Mouse (Mus musculus) thymus, postnatal 4 days (tissue): ENCODE data around the gene Mat2a.
"Not testable (repeated sequence)": the region's sequence is repeated elsewhere in the genome, so short reads cannot be mapped to it uniquely, and the experiment has no call there.

Experiments
- DNase-seq: peaks from one replicate; pipeline ENCODE4 v3.0.0; 2021

The Mat2a gene

DNA sequence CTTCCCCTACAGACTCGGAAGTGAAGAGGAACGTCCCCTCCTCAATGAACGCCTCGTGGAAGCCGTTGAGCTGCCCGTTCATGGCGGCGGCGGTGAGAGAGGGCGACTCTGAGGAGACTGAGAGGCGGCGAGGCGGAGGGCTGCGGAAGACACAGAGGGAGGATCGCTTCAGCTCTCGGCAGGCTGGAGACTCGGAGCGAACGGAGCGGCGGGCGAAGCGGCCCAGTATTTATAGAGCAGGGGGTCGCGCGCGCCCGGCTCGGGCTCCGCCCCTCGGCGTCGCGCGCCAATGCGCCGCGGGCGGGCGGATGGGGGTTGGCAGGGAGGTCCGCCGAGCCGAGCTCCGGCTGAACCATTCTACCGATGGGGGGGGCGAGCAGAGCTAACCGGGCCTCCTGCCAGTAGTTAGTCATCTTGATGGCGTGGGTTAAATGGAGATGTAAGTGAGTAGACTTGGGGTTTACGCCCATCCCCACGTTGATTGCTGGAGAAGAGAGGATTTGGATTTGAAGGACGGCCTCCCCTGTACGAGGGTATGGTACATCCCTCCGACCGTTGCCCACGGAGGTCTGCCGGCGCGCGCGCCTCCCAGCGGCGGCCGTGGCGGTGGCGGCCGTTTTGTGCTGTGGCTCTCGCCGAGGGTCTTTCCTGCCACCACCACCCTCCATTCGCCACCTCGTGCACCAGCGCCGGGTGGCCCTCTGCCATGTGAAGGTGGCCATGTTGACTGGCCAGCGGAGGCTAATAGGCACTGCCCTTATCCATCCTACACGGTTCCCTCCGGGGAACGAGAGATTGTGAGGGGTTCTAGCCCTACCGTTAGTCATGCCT, at the start of gene Mat2a:
TSS of gene Mat2a (minus strand) at position 204 of the 831 bp plus-strand sequence.
- DNase-seq: peak; percentile 96

DNA sequence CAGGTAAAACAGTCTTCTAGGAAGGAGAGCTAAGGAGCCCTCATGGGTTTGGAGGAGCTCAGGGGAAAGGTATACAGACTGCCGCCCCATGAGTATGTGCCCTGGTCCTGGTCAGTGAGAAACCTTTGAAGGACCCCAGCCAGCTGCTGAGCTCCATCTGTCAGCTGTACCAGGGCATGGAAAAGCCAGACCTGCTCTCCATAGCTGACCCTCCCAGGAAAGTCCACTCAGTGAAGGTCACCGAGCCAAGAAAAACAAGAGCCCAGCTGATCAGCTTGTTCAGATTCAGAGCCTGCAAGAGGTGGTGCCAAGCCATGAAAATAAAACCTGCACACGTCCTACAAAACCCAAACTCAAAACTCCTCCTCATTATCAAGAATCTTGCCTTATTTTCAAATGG, 49.5 kb upstream of the Mat2a start:
- no peak for DNase-seq

DNA sequence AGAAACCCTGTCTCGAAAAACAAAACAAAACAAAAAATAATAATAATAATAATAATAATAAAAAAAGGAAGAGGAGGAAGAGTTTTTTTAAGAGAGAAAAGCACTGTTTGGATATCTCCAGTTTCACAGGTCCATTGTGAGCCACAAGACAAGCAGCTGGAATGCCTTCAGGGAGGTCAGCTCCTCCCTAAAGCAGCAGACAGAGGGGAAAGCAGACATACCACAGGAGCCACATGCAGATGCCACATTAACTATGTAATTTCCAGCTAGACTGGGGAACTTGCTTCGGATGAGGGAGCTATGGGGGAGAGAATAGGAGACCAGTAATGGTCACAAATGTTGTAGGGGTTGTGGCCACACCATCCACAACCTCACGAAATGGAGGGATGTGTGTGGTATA, 47.9 kb upstream of the Mat2a start:
- DNase-seq: no peak

DNA sequence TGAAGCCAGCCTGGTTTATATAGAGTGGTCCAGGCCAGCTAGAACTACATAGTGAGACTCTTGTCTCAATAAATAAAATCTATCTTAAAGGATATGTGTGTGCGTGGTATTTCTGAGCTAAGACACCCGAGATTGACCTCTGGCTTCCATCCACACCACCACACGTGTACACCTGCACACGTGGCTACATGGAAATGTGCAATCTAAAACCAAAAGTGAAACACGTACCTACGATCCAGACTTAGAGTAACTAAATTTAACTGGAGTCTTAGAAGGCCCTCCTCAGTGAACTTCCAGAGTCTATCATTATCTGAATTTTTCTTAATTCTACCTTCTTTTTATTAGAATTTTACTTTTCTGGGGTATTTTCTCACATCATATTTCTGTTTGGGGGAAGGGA, 46.9 kb upstream of the Mat2a start:
- no peak for DNase-seq

DNA sequence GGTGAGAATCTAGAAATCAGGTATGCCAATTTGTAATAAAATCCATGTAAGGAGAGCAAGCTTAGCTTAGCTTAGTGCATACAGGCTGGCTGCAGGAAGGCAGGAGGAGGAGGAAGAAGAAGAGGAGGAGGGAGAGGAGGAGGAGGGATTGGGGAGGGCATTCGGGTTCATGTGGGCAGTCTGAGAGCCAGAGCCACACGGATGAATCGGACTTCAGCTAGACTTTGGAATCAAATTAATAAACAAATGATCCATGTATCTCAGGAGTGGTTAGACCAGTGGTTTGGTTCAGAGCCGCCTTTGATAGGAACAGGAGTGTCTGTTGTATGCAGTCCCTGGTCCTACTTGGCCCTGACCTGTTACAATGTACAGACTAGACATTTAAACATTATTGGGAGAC, 45.5 kb upstream of the Mat2a start:
- no peak for DNase-seq

DNA sequence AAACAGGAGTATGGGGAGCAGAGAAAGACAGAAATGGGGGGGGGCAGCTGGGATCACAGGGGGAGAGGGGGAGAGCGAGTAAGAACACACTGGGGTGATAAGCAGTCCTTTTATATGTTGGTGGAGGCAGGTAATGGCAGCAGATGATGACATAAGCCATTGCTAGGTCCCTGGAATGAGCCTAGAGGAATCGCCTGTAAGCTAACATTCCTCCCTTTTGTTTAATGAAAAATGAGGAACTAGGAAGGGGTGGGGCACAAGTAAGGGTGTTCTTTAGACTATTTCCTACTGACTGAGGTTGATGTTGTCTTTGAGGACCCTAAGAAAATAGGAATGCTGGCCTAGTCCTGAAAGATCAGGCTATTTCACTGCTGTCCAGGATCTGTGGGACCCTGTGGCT, 42.8 kb upstream of the Mat2a start:
- no peak for DNase-seq

DNA sequence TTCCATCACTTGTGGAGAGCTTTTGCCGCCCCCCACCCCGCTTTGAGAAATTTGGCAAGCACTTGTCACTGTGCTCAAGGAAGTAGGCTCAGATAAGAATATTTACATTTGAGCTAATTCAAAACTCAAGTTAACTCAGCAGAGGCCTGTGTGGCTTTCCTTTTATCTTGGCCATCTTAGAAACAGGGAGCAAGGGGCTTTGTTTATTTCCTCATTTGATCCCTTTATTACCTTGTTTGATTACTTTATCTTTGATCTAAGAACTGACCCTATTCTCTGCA, 41.0 kb upstream of the Mat2a start:
- no peak for DNase-seq

DNA sequence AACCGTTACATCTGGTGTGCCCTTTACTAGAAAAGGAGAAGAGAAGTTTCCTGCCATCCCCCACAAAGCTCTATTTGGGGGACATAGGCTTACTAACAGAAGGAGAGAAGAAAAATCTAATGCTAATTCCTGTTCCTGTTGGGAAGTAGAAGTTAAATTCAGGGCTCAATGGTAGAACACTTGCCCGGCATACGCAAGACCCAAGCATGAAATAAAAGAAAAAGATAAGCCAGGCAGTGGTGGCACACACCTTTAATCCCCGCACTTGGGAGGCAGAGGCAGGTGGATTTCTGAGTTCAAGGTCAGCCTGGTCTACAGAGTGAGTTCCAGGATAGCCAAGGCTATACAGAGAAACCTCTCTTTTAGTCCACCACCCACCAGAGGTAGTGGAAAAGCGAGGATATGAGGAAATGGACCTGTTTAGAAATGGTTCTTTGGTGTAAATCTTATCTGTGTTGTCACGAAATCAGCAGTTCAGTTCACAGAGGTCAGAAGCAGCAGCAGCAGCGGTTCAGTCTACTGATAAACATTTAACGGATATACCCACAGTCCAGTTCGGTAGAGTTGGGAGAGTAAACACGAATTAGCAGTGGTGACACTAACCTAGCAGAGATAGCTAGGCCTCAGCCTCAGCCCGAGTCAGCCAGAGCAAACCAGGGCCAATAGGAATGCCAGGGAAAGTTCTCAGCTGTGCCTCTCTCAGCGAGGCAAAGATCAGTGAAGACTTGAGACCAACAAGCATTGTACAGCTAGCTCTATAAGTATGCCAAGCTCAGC, 40.5 kb upstream of the Mat2a start:
- DNase-seq: no peak

DNA sequence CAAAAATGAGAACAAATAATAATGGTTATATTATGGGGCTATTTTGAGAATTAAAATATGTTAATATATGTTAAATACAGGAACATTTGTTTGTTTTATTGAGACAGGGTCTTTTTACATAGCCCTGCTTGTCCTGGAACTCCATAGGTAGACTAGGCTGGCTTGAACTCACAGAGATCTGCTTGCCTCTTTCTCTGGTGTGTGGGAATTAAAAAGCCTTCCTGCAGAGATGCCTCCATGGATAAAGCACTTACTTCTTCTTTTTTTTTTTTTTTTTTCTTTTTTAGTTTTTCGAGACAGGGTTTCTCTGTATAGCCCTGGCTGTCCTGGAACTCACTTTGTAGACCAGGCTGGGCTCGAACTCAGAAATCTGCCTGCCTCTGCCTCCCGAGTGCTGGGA, 39.3 kb upstream of the Mat2a start:
- DNase-seq: not testable (repeated sequence)

DNA sequence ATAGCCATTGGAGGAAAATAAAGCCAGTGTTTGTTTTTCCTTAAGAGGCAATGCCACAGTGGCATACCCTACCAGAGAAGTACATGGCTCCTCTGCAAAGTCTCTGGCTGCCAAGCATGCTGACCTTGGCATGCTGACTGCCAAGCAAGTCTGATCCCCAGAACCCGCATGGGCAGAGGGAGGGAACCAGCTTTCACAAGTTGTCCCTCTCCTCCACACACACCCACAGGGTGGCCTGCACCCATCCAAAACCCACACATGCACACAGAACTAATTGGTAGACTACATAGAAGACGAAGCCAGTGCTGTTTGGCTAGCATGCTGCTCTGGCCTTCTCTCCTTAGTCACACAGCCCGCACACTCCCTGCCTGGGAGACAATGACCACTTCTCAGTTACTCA, 38.3 kb upstream of the Mat2a start:
- no peak for DNase-seq

DNA sequence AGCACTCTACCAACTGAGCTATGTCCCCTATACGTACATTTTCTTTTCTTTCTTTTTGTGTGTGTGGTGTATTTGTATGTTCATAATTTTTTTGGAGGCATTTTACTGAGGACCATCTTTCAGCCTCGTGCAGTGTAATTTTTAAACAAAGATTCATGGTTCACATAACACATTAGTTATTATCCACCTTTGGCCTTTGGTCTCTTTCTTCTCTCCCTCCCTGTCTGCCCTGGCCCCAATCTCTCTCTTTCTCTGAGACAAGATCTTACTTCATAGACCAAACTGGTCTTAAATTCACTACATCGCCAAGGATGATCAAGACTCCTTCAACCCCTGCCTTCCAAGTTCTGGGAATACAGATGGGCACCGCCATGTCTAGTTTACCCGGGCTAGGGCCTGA, 37.5 kb upstream of the Mat2a start:
- no peak for DNase-seq

DNA sequence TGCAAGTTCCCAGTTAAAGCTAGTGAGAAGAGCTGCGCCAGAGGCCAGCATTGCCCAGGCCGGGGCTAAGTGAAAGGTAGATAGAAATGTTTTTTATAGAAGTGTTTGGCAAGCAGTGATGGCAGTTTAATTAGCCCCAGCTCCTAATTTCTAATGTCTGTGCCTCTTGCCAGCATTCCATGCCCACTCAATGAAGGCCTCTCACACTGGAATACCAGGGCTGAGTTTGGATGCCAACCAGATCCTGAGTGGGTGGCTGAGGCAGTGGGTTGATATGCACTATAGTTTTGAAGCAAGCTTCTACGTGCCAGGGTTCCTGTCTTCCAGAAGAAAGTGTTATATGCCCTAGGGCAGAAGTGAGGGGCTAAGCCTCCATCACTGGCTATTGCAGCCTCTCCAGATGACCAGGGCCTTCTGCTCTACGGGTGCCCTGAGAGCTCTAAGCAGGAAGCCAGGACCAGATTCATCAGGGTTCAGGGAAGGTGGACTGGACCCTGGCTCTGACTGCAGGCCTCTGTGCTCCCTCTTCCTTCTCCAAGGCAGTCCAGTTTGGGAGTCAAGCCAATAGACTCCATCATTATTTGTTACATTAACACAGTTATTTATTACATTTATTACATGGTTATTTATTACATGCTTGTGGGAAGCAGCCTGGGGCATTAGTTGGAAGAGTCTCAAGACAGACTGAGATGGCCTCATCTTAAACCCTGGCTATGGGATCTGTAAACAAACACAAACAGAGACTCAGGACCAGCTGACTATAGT, 36.0 kb upstream of the Mat2a start:
- no peak for DNase-seq

DNA sequence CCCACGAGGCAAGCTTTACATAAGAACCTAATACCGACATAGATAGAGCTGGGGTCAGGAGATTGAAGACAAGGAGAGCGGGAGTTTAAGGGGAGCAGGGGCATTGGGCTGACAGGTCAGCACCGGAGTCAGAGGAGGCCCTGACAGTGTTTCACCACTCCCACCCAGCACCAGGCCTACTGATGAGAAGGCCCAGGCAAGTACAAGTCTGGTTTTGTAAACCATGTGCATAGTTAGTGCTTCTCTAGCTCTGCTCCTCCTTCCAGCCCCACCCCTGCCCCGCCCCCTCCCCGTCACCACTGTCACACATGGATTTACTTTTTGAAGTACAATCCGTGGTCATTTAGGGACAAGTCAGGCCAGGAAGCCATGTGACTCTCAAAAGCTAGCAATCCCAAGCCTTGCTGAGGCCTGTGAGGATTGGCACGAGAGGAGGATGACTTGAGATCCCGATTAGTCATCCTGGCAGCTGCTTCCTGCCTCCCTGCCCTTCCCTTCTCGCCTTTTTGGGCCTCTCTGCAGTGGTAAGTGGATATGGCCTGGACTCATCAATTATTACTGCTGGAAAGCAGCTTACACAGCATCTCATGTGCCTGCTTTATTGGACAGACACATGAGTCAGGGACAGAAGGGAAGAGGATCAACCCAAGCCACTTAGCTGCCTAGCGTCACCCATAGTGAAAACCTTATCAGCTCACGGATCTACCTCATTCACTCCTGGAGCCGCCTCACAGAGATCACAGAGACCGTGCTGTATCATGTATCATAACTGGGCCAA, 34.1 kb upstream of the Mat2a start:
- peak; percentile 33 for DNase-seq

DNA sequence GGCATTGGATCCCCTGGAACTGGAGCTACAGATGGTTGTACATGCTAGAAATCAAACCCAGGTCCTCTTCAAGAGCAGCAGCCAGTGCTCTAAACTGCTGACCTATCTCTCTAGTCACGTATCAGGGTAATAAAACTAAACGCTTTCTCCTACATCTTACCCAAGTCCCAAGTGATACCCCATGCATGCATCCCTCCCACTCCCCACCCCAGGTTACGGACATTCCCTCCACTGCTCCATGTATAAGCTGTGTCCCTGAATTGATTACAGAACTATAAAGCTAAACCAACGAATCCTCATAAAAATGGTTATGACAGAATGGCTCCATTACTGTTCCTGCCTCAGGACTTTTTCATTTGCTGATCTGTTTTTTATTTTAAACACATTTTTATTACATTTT, 26.8 kb upstream of the Mat2a start:
- no peak for DNase-seq

DNA sequence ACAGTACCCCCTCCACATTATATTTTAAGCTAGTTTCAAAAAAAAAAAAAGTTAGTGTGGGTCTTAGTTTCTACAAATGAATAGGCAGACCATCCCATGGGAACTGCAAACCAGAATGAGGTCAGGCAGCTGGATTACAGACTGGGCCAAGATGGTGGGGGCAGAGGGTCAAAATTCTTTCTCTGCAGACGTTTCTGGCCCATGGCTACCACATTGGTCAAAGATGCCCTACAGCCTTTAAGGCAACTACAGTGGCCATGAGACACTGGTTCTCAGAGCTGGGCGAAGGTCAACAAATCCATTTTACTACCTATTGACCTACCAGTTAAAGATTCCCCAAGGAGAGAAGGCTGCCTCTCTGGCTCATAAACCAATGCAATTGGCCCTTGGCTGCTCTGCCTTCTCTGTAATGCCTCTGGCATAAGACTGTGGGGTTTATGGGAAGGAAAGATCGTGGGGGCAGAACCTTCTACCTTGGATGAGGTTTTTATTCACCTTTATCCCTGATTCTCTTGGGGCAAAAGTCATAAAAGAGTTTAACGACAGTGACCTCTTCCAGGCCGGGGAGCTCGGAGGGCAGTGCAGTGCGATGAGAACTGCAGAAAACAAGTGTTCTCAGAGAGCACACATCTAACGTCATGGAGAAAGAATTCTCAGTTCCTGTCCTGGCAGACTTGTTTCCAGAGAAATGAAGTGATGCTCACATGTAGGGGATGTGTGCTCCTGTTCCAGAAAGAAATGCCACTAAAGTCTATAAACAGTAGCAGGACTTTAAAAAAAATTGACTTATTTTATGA, 26.2 kb upstream of the Mat2a start:
- no peak for DNase-seq

DNA sequence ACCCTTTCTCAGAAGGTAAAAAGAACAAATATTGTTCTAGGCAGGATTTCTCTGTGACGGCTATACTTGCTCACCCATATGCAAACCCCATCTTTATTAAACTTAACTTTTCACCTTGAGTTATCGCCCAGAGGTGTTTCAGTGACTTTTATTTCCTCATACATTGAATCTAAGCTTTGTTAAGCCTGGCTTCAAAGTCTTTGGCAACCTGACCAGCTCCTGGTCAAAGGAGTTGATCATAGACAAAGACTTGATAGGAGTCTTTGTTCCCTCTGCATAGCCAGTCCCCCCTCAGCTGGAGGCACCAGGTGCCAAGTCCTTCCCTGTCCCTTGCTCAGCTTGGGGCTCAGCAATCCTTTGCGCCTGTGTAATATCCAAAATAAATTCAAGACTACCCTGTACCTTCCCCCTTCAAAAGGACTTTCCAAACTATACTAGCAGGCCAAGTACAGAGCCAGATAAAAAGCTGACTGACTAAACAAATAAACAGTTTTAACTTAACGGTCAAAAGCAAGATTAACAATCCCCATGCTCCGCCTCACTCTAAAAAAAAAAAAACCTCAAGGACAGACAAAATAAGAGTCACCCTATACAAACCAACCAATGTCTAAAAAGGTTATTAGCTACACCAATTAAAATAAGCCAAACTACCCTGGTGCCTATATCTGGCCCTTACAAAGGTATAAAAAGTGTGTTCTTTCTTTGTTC, 23.3 kb upstream of the Mat2a start:
- DNase-seq: not testable (repeated sequence)

DNA sequence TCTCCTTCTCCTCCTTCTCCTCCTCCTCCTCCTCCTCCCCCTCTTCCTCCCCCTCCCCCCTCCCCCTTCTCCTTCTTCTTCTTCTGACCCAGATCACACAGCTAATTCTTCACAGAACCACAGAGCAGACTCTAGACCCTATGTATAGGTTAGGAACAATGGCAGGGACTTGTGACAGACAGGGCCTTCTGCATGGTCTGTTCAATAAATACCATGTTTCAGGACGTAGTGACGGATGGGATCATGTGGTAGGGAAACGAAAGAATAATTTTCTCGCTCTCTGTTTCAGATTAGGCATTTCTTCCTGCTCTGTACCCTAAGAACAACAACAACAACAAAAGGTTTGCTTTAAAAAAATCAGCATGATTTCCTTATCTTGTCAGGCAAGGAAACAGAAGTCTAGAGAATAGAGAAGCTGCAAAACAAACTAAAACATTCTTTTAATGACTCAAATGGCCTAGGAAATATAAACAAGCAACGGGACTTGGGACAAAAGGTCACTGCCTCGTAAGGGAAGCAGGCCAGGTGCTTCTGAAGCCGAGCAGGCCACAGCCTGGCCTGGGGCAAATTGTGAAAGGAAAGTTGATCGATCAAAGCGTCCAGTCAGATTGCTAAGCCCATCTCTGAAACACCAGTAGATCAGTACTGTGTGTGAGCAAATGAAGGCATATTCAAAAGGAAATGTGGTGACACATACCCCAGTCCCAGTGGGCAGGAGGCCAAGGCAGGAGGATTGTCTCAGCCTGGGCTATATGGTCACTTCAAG, 20.9 kb upstream of the Mat2a start:
- DNase-seq: no peak

DNA sequence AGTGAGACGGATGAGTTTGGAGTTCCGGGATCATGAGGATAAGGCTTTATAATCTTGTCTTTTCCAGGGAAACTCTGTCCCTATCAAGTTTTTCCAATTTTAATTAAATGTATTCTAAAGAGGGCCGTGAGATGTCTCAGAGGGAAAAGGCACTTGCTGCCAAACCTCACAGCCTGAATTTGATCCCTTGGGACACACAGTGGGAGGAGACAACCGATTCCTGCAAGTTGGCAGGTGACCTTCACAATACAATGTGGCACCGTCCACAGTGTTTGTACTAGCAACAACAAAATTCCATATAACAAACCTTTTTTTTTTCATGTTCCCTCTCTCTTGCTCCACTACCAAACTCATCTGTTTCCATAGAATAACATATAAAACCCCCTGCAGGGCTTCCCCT, 19.6 kb upstream of the Mat2a start:
- DNase-seq: no peak

DNA sequence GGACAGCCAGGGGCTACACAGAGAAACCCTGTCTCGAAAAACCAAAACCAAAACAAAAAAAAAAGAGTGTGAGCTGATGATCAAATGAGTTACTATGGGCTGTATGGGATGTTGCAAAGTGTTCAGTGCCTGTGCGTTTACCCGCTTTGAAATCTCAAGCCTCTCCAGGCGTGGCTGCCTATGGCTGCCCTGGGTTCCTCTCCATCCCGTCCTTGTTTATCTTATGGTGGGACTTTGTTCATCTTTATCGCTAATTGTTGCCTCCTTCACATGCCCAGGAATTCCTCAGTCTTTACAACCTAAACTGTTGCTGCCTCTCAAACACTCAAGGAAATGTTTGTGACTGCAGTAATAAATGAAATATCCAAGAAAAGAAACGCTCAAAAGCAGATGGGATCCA, 19.1 kb upstream of the Mat2a start:
- DNase-seq: no peak

DNA sequence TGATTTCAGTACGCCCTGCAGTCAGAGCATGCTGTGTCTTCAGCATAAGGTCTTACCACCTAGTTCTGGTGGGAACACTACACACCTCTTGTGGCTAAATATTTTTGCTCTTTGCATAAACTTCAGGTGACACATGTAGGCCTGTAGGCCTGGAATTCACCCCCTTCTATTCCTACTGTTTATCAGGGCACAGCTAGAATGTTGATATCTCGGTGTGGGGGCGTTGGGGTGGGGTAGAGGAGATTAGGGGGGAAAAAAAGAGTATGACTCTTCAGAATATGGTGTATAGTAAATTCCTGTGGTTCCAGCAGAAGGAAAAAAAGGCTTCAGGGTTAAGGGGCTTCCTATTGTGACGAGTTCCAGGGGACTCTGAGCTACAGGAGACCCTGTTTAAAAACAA, 17.2 kb upstream of the Mat2a start:
- no peak for DNase-seq
